Mouse (Mus musculus) left cerebral cortex, adult 2 months (tissue): ENCODE measurements around the gene Rnf207. TPM values are rescaled to one million over a fixed set of nuclear protein-coding genes. Genes with fewer than 3 reads are reported as not detected.

Experiments
- DNase-seq, 2 experiments: peaks; one replicate each; pipeline ENCODE4 v3.0.0; 2021 to 2022; ENCODE audit warnings: low spot score in 2 of 2, mixed read lengths in 1 of 2; ENCODE audit errors: extremely low spot score in 1 of 2
- H3K27ac ChIP-seq: fragments of 200-600 bp; 2 replicates; pipeline ENCODE4 v1.8.1; 2022
- H3K4me3 ChIP-seq: fragments of 200-600 bp; 2 replicates; pipeline ENCODE4 v1.8.1; 2022
- CTCF ChIP-seq: fragments of 200-600 bp; IDR thresholded peaks from 2 replicates; pipeline ENCODE4 v1.8.1; 2022; ENCODE audit warnings: antibody characterized with exemption, mild to moderate bottlenecking, moderate library complexity
- intact Hi-C: fragments of 180-260 bp; cut with DNase I; formaldehyde crosslinking; loops from one replicate; pipeline ENCODE4 v1.15.1; 2025
- total RNA-seq, 2 experiments: library from RNA; stranded (reverse); gene quantifications; 2 replicates each; pipeline ENCODE4 v1.2.3; 2021

Gene Rnf207
- total RNA-seq, 2 experiments from 2014 or later, result 17.0 to 18.6 TPM

DNA sequence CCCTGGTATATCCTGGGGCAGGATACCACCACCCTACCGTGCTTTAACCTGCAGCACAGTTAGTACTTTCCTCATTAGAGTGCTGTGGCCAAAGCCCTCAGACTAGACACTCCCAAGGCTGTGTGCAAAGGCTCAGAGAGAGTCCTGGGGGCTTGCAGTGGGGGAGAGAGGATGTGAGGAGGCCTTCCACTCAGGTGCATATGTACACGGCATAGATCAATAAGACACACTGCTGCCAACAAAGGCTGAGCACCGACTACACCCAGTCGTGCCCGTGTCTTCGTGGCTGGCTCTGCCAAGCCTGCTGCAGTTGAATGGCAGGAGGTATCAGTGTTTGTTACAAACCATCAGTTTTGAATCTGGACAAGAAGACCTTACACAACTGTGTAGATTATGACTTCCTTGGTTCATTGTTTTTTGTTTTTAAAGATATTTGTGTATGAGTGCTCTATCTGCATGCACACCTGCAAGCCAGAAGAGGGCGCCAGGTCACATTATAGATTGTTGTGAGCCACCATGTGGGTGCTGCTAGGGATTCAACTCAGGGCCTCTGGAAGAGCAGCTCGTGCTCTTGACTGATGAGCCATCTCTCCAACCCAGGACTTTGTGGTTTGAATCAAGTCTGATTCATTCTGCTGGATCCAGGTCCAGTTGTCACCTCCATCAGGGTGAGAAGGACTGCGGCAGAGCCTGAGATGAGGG lies 53.8 kb downstream of the Rnf207 start:
- H3K27ac ChIP-seq, result no peak overlapping the region
- H3K4me3 ChIP-seq, result no peak overlapping the region
- peak; percentile 35 for TF ChIP-seq CTCF
- no peak for DNase-seq
- intact Hi-C loops, result no loop called here

- DNase-seq, result no peak
- TF ChIP-seq CTCF, result no peak
- Histone ChIP-seq H3K4me3 (no peak overlapping the region), H3K27ac (no peak overlapping the region)
- intact Hi-C loops, result no loop called here
Observed at GRCm38 (mm10) chr4:152264177-152264530, 54.6 kb downstream of the Rnf207 start.

DNA sequence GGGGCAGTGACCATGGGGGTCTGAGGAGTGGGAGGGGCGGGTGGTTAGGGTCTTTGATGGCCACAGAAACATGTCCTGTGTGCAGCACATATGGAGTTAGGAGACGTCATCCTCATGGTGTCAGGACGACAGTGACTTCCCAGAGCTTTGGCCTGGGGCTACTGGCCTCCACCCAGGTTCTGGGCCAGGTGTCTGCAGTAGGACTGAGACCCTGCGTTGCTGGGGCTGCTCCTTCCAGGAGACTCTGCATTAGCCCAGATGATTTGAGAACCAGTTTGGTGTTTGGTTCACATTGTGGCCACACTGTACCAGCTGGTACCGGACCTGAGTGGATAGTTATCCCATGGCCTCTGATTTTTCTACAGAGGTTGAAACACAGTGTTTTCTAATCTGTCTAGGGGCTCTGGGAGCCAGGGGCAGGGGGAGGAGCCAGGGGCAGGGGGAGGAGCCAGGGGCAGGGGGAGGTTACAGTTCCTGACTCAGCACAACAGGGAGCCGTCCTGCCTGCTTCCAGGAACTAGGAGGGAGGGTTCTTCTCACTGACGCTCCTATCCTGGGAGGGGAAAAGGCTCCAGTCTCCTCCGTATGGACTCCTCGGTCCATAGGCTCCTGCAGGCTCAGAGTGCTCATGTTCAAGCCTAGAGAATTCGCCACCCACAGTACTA lies 55.1 kb downstream of the Rnf207 start:
- intact Hi-C loops, result no loop called here
- Histone ChIP-seq H3K27ac (no peak overlapping the region), H3K4me3 (no peak overlapping the region)
- DNase-seq, result no peak
- TF ChIP-seq CTCF, result no peak

DNA sequence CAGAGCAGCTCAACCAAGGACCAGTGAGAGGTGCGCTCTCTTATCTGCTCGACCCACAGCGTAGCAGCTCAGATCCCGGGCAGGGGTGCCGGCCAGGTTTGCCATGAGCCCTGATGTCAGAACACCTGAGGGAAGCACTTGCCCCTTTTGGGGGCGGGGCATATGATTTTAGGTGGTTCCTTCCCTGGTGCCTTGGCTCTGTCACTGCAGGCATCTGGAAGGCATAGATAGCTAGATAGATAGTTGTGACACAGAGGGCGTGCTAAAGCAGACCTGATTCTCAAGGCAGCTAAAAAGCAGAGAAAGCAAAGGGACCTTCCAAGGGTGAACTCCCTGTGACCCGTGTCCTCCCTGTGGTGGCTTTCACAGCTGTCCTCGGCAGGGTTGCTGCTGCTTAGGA lies 55.7 kb downstream of the Rnf207 start:
- TF ChIP-seq CTCF, result no peak
- no peak overlapping the region for H3K4me3 ChIP-seq
- no peak for DNase-seq
- H3K27ac ChIP-seq, result no peak overlapping the region
- intact Hi-C loops, result no loop called here

GRCm38 (mm10) chr4:152262187-152262586 lies 56.6 kb downstream of the Rnf207 start:
- Histone ChIP-seq H3K4me3 (no peak overlapping the region), H3K27ac (no peak overlapping the region)
- intact Hi-C loops, result no loop called here
- no peak for TF ChIP-seq CTCF
- DNase-seq, result no peak

- no peak for DNase-seq
- H3K27ac ChIP-seq, result no peak overlapping the region
- H3K4me3 ChIP-seq, result no peak overlapping the region
- intact Hi-C loops, result no loop called here
- TF ChIP-seq CTCF, result no peak
Observed at GRCm38 (mm10) chr4:152260451-152260850, 58.3 kb downstream of the Rnf207 start.

- no peak for TF ChIP-seq CTCF
- no peak overlapping the region for H3K27ac ChIP-seq
- H3K4me3 ChIP-seq, result no peak overlapping the region
- intact Hi-C loops, result no loop called here
- DNase-seq, result peak; percentile 65 to 77
Observed at GRCm38 (mm10) chr4:152257070-152257469, 61.7 kb downstream of the Rnf207 start.

Other genes with a start within 250 kb of the Rnf207 start
- gene Plekhg5, start 246.5 kb downstream of the Rnf207 start, total RNA-seq, result 100 to 1,000 TPM in 1 of 2 experiments, 10 to 100 TPM in 1; 89.1 to 101 TPM
- 10 to 100 TPM; 16.4 to 28.6 TPM for gene Tnfrsf25, start 203.1 kb downstream of the Rnf207 start, total RNA-seq
- 1 to 10 TPM; 2.1 to 2.6 TPM for gene Espn, start 166.6 kb downstream of the Rnf207 start, total RNA-seq
- gene Hes2, start 160.1 kb downstream of the Rnf207 start, total RNA-seq, result not detected
- gene Acot7, start 140.9 kb downstream of the Rnf207 start, total RNA-seq, result 100 to 1,000 TPM; 300 to 307 TPM
- 10 to 100 TPM; 29.6 to 35.9 TPM for gene Gpr153, start 44.8 kb downstream of the Rnf207 start, total RNA-seq
- under 1 TPM; 0.30 to 0.32 TPM for gene Hes3, start 27.3 kb downstream of the Rnf207 start, total RNA-seq
- gene Icmt, start 21.8 kb downstream of the Rnf207 start, total RNA-seq, result 10 to 100 TPM; 49.8 to 54.3 TPM
- 100 to 1,000 TPM; 171 to 172 TPM for gene Rpl22, start 6.7 kb upstream of the Rnf207 start, total RNA-seq
- gene Chd5, start 19.7 kb upstream of the Rnf207 start, total RNA-seq, result 100 to 1,000 TPM; 176 to 194 TPM
- 10 to 100 TPM; 22.8 to 24.9 TPM for gene Nphp4, start 157.7 kb upstream of the Rnf207 start, total RNA-seq
- 100 to 1,000 TPM; 375 to 385 TPM for gene Kcnab2, start 158.9 kb upstream of the Rnf207 start, total RNA-seq